Mouse (Mus musculus) megakaryocyte, embryonic 14.5 days (primary cell): ENCODE data around the gene H2afx.

Experiments used
- FLI1 ChIP-seq: IDR thresholded peaks from 2 replicates; pipeline ENCODE4 v1.6.1; 2012; ENCODE audit warnings: low read length, inconsistent platforms, mixed read lengths
- GATA1 ChIP-seq: IDR thresholded peaks from 3 replicates; pipeline ENCODE4 v1.6.1; 2012; ENCODE audit warnings: mixed read lengths, low read length, inconsistent platforms, borderline replicate concordance

DNA sequence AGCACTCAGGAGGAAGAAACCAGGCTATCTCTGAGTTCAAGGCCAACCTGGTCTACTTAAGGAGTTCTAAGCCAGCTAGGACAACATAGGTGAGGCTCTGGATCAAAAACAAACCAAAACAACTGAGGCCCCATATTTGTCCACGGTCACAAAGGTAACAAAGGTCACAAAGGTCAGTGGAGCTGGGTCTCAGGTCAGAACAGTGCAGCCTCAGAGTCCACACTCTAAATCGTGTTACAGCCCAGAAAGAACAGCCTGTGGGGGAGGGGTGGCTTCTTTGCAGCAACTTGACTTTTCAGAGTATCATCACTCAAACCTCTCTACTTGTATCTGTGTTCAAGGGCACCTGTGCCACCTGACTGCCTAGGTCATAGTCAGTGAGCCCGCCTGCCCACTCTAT, 24.7 kb upstream of the H2afx start:
- no peak for TF ChIP-seq GATA1
- no peak for TF ChIP-seq FLI1
